Mouse (Mus musculus): ENCODE results near the gene Mgll.

The Mgll gene

DNA sequence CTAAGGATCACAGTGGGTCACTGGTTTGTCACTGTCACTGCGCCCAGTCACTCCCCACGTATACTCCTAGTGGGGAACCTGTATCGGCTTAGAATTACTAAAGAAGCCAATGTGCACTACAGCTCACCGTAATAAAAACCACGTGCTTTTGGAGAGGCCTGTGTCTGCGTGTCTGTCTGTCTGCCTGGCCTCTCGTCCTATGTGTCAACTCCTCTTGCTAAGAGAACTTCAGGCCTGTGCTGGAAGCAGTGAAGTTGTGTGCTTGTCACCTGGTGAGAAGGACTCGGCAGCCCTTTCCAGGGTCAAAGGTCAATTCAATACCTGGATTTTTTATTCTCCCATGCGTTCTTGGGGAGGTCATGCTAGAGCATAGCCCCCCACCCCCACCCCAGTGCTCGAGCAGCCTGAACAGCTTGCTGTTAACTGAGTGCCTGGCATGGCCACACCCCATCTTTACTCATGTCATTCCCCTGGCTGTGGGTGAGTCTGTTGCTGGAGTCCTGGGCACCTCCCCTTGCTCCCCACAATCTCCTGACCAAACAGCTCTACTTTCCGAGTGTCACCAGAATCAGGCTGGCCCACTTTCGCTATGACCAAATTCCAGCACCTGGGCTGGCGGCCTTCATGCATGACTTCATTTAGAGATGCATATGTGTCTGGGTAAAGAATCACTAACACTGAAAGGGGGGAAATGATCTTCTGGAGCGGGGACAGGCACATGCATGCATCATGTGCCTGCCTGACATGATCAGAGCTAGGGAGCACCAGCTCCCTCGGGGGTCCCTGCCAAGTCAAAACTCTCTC lies 104.2 kb downstream of the Mgll start:
- DNase-seq (ENCODE audit: low read depth, low spot score): no peak

- DNase-seq (ENCODE audit: low read depth, low spot score): no peak
These were observed 105.4 kb downstream of the Mgll start for GRCm38 (mm10) chr6:88829579-88829978.

DNA sequence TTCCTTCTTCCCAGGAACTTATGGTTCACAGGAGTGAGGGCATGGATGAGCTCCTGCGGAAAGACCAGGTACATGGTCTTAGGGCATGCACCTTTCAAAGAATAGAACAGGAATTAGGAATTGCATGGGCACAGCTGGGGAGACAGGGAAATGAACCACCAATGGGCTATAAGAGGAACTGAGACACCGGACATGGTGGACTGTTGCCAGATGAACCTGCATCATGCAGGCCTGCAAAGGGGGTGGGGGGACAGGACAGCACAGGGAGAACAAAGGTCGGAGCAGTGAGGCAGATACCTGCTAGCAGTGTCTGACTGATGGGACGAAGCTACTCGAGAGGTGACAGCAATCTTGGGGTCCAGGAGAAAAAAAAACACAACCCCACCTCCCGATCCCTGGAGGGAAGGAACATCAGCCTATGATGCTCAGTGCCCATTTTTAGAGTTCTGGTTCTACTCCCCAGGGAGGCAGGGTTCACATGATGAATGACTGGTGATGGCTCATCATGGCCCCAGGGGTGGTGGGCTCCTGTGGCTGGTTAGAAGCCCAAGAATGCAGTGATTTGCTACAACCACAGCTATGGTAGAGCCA lies 106.0 kb downstream of the Mgll start:
- no peak for DNase-seq (ENCODE audit: low read depth, low spot score)

DNA sequence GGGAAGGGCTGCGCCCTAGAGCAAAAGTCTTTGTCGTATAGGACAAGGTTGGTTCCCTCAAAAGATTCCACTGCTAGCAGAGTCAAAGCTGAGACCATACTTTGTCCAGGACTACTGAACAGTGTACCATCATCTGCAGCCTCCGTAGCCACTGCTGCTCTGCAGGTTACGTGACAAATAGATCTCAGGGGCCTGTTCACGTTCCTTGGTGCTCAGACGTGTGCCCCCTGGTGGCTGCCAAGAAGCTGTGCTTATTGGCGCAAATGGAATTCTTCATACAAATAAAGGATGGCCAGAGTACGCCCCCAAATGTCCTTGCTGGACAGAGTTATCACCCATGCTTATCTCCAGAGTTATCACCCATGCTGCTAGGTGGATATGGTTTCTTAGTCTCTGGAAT lies 107.2 kb downstream of the Mgll start:
- peak; percentile 86 for DNase-seq (ENCODE audit: low read depth, low spot score)

DNA sequence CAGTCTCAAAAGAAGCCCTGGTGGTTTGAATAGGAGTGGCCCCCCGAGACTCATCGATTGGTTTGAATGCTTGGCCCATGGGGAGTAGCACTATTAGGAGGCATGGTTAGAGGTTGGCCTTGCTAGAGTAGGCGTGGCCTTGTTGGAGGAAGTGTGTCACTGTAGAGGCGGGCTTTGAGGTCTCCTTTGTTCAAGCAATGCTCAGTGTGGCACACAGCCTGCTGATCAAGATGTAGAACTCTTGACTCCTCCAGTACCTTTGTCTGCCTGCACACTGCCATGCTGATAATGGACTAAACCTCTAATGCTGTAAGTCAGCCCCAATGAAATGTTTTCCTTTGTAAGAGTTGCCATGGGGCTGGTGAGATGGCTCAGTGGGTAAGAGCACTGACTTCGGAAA lies 108.5 kb downstream of the Mgll start:
- no peak for DNase-seq (ENCODE audit: low read depth, low spot score)

DNA sequence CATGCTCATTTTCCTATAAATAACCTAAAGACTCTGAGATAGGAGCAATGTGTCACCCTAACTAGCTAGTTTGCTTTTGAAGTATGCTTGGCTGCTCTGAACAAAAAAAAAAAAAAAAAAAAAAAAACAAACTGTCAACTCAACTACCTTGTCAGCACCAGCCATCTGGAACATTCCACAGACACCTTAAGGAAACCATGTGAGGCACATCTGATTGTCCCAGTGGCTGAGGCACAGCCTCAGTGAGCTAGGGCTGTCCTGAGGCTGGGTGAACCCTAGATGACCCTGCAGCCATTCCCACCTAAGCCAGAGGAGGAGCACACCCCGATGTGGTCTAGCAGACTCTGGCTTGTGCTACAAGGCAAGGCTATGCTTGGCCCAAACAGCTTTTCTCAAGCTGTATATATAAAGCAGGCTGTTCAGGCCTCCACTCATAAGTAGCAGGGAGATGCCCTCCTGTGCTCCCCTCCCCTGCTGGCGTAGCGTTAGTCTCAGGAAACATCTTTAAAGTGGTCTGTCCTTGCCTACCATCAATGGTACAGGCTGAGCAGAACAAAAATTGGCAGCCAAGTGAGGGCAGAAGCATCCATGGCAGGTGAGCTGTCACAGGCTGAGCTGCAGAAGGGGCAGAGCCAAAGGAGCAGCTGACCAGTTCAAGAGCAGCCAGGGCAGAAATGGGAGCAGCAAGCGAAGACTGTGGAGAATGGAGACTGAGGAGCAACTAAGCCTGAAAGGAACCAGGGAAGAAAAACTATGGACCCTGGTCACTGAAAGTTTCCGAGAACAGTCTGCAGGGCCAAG lies 109.3 kb downstream of the Mgll start:
- no peak for DNase-seq (ENCODE audit: low read depth, low spot score)

GRCm38 (mm10) chr6:88835047-88835446 lies 110.8 kb downstream of the Mgll start:
- DNase-seq (ENCODE audit: low read depth, low spot score): no peak

DNA sequence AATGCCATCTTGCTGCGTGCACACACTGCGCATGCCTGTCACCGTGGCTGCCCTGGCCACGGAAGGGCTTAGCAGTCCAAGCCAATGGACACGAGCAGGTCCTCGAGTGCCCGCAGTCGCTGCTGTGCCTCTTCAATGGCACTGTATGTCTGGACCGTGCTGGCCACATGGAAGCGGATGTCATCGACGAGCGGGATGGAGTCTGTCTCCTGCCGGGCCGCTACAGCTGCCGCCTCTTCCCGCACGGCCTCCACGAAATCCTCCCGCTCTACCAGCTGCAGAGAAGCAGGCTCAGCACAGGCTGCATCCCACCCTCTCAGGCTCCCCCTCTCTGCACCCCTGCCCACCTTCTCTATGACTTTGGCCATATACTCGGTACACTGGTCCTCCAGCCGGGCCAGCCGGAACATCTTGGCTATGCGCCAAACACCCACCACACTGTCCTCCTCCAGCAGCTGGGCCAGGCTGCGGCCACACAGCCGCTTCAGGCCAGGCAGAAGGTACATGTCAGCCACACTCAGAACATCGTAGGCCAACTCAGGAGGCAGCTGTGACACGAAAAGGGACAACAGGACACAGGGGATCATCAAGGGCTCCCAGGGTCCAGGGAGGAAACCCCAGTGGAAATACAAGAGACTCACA lies 112.1 kb downstream of the Mgll start:
- no peak for DNase-seq (ENCODE audit: low read depth, low spot score)

DNA sequence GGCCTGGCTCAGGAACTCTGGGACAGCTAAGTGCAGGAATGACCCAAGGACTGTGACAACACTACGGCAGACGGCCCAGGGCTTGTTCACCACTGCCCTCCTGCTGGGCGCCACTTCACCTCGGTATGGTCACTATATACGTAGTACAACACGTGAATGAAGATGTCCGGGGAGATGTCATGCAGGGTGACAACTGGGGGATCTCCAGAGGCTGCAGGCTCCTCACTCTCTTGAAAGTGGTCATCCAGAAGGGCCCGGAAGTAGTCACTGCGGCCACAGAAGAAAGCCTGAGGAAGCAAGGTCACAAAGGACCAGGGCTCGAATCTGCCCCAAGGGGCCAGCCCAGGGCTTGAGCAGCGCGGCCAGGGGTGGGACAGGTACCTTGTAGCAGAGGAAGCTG lies 113.8 kb downstream of the Mgll start:
- no peak for DNase-seq (ENCODE audit: low read depth, low spot score)

DNA sequence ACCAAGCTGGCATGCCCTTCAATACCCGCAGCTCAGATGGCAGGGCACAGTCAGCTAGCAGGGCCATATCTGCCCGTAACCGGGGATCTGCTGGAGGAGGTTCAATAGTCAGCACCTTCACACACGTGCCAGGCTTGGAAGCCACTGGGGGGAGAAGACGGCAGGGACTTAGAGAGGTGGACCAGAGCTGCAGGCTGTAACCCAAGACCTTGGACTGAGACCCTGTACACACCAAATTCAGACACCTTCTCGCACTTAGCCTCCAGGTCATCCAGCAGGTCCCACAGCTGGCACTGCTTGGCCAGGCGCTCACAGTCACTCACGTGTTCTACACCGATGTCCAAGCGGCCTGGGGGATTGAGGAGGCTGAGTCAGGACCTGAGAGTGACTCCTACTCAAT lies 114.4 kb downstream of the Mgll start:
- no peak for DNase-seq (ENCODE audit: low read depth, low spot score)

DNA sequence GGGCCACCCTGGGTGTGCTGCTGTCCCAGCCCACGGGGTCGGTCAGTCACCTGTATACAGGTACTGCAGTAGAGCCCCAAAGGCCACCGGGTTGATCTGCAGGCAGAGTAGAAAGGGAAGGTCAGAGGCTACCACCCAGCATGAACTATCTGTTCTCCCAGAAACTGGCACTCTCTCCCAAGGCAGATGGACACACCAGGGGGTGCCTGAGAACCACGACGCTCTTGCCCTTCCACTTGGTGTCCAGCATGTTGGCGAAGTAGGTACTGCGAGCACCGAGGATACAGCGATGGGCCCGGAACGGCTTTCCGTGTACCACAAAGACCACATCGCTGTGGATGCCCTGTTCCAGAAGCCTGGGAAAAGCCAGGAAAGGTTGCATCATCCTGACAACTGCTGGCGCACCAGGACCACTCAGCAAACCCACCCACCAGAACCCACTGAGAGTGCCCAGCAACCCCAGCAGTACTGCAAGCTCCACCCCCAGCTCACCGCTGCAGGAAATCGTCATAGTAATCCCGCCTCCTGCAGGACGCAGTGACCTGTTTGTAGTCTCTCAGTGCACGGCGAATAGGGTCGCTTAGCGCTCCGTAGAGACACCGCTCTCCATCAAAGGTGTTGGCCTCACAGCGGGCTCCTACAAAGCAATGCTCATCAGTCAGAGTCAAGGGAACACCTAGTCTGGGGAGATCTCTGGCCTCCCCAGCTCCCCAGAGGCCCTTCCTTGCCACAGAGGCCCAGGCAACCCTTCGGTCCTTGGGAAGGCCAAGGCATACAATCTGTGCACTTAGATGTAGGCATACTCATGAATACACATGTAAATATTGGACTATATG lies 115.1 kb downstream of the Mgll start:
- no peak for DNase-seq (ENCODE audit: low read depth, low spot score)

- no peak for DNase-seq (ENCODE audit: low read depth, low spot score)
These were observed 116.0 kb downstream of the Mgll start for GRCm38 (mm10) chr6:88840211-88840610.

DNA sequence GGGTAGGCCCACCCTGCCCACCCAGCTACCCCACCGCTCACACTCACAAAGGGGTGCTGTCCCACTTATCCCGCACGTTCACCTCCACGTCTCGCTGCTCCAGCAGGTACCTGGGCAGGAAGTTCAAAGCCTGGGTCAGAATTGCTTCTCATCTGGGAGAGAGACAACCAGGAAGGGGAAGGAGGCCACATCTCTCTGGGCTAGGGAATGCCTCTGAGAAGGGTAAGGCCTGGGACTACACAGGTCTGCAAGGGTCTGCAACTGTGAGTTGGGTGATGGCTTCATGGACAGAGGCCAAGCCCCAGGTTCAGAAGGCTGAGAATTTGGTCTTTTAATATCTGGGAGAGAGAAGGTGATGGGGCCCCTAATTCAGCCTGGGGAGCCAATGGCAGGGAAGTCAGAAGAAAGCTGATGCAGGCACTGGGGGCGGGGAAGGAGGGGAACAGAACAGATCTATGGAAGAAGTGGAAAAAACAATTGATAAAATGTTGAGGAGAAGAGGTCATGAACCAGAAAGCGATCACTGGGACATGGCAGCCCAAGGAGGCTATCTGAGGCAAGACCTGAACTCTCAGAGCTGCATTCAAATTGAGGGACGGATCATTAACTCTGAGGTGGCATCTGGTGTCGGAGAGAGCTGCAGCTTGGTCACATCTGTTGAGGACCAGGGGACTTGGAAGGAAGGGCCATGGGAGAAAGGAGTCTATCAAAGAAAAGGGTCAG lies 116.7 kb downstream of the Mgll start:
- no peak for DNase-seq (ENCODE audit: low read depth, low spot score)

DNA sequence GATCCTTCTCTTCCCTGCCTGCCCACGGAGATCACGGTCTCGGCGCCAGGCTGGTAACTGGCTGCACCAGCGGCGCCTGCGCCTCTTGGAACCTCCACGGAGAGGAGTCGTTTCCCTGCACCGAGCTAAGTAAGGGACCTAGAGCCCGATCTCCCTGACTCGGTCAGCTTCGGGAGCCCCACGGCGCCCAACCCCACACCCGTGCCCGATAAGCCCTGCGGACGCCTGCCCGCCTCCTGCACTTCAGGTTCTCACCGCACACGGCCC lies 117.2 kb downstream of the Mgll start:
- DNase-seq (ENCODE audit: low read depth, low spot score): no peak

DNA sequence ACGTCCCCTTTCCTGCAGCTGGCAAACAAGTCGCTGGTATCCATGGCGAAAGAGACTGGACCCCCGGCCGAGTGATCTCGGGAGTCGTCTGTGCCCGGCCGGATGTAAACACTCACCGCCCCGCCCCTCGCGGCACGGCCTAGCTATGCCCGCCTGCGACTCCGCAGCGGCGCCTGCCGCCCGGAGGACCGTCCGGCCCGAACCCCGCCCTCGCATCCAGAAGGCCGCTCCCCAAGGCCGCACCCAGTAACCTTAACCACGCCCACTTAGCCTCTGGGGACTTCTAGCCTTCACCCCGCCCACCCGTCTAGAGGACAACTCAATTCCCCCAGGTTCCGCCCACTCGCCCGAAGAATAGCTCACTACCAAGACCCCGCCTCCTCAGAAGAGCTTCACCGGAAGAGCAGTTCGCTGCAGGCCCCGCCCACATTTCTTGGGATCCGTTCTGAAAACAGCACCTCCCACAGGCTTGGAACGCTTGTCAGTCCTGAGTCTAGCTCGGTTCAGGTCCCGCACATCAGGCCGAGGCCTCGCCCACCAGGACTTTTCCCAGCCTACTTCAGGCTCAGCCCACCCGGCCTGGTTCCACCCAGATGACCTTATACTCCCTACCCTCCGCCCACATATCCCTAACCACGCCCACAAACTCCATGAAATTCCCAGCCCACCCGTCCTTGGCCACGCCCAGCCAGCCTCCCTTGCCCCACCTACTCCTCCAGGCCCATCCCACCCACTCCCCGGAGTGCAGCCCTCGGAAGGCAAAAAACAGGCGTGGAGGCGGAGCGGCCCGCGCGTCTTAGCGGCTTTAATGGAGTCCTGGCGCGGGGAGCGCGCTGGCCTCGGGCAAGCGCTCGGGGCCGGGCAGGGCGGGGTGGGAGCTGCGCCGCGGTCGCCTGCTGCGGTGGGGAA lies 117.8 kb downstream of the Mgll start, which contains the start of gene Abtb1:
Gene Abtb1 (minus strand): TSS at position 204 of the 909 bp plus-strand sequence.
- DNase-seq (ENCODE audit: low read depth, low spot score): peak; percentile 99

DNA sequence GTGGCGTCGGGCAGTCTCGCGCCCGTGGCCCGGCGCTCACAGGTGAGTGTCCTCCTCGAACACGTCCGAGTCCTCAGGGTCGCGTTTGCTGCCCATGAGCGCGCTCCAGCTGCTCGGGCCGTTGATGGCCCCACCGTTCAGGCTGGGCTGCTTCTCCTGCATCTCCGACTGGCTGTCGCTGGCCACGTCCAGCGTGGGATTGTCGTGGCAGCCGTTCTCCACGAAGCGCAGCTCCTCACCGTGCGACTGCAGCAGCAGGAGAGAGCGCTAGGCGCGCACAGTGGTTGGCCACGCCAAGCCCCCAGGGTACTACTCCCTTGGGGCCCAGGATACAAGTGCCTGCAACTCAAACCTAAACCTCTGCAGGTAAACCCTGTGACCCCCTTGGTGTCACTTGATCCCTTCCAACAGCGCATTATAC lies 118.5 kb downstream of the Mgll start:
- no peak for DNase-seq (ENCODE audit: low read depth, low spot score)

DNA sequence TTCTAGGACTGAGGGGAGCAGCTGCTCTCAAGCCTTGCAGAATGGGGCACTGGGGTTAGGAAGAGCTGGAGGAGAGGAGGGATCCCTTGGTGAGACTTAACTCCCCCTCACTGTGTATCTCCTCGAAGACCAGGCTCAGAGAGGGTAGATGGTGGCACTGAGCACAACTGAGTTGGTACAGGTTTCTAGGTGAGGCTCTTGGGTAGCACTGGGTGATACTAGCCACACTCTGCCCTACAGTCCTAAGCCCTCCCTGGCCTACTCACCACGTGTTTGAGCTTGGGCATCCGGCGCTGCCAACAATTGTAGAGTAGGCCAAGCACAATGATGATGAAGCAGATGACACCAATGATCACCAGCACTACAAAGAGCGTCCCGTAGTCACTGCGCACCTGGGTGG lies 119.0 kb downstream of the Mgll start:
- DNase-seq (ENCODE audit: low read depth, low spot score): no peak

- no peak for DNase-seq (ENCODE audit: low read depth, low spot score)
These were observed 119.8 kb downstream of the Mgll start for GRCm38 (mm10) chr6:88843781-88844725.
